Mouse (Mus musculus): ENCODE results near the gene Afdn. TPM values are rescaled to one million over a fixed set of nuclear protein-coding genes. Genes with fewer than 3 reads are reported as not detected.

Gene Afdn
- polyA plus RNA-seq, 1 experiment, result 51.7 TPM

GRCm38 (mm10) chr17:13744824-13745223 is 15.5 kb upstream of the Afdn start:
- Histone ChIP-seq H3K27ac (ENCODE audit: insufficient read depth, low read length) (no peak overlapping the region), H3K4me1 (ENCODE audit: control insufficient read depth, insufficient read depth, low read length) (peaks cover 15% of the 10 kb centered on the region), H3K4me3 (ENCODE audit: insufficient read depth, low read length) (no peak overlapping the region)
- TF ChIP-seq CTCF (IDR thresholded peaks at IDR 0.05; ENCODE audit: borderline replicate concordance, insufficient read depth, low read length) (no peak), POLR2A (IDR thresholded peaks at IDR 0.05; ENCODE audit: low read depth, low read length) (no peak)

- TF ChIP-seq POLR2A (IDR thresholded peaks at IDR 0.05; ENCODE audit: low read depth, low read length) (no peak), CTCF (IDR thresholded peaks at IDR 0.05; ENCODE audit: borderline replicate concordance, insufficient read depth, low read length) (no peak)
- Histone ChIP-seq H3K4me3 (ENCODE audit: insufficient read depth, low read length) (no peak overlapping the region), H3K4me1 (ENCODE audit: control insufficient read depth, insufficient read depth, low read length) (peaks cover 15% of the 10 kb centered on the region), H3K27ac (ENCODE audit: insufficient read depth, low read length) (no peak overlapping the region)
Observed at GRCm38 (mm10) chr17:13745373-13745772, 15.0 kb upstream of the Afdn start.

GRCm38 (mm10) chr17:13746330-13746729 is 14.0 kb upstream of the Afdn start:
- no peak overlapping the region for H3K4me3 ChIP-seq (ENCODE audit: insufficient read depth, low read length)
- H3K4me1 ChIP-seq (ENCODE audit: control insufficient read depth, insufficient read depth, low read length), result peaks cover 15% of the 10 kb centered on the region
- no peak for TF ChIP-seq POLR2A (IDR thresholded peaks at IDR 0.05; ENCODE audit: low read depth, low read length)
- no peak for TF ChIP-seq CTCF (IDR thresholded peaks at IDR 0.05; ENCODE audit: borderline replicate concordance, insufficient read depth, low read length)
- no peak overlapping the region for H3K27ac ChIP-seq (ENCODE audit: insufficient read depth, low read length)

GRCm38 (mm10) chr17:13747681-13748080 is 12.7 kb upstream of the Afdn start:
- H3K27ac ChIP-seq (ENCODE audit: insufficient read depth, low read length), result no peak overlapping the region
- H3K4me3 ChIP-seq (ENCODE audit: insufficient read depth, low read length), result no peak overlapping the region
- no peak for TF ChIP-seq CTCF (IDR thresholded peaks at IDR 0.05; ENCODE audit: borderline replicate concordance, insufficient read depth, low read length)
- TF ChIP-seq POLR2A (IDR thresholded peaks at IDR 0.05; ENCODE audit: low read depth, low read length), result no peak
- peaks cover 15% of the 10 kb centered on the region for H3K4me1 ChIP-seq (ENCODE audit: control insufficient read depth, insufficient read depth, low read length)

DNA sequence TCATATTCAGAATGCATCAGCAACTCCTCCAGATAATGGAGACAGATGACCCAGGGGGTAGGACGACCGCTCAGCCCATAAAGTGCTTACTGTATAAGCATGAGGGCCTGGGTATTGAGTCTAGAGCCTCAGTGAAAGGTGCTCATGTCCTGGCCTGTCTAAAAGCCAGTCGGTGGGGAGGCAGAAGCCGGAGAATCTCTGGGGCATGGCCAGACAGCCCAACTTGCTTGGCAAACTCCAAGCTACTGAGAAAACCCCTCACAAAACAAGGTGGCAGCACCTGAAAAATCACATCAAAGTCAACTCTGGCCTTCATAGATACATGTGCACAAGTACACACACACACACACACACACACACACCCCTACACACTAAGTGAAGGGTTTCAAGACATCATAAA is 11.3 kb upstream of the Afdn start:
- H3K4me3 ChIP-seq (ENCODE audit: insufficient read depth, low read length), result no peak overlapping the region
- H3K4me1 ChIP-seq (ENCODE audit: control insufficient read depth, insufficient read depth, low read length), result peaks cover 6% of the 10 kb centered on the region
- H3K27ac ChIP-seq (ENCODE audit: insufficient read depth, low read length), result no peak overlapping the region
- no peak for TF ChIP-seq CTCF (IDR thresholded peaks at IDR 0.05; ENCODE audit: borderline replicate concordance, insufficient read depth, low read length)
- no peak for TF ChIP-seq POLR2A (IDR thresholded peaks at IDR 0.05; ENCODE audit: low read depth, low read length)

DNA sequence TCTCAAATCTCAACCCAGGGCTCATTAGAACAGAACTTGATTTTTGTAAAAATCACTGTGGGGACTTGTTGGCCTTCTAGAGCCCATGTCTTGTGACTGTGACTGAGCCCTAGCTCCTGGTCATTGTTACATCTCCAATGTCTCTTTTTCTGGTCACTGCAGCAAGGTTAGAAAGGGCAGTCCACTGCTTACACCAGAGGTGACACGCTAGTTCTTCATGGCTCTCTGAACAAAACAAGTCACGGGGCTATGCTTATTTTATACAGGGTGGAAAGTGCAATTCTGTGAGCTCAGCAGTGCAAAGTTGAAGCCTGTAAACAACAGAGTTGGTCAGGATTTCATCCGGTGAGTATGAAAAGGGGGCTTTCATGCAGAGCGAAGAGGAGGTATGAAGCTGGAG is 6.4 kb upstream of the Afdn start:
- Histone ChIP-seq H3K27ac (ENCODE audit: insufficient read depth, low read length) (no peak overlapping the region), H3K4me3 (ENCODE audit: insufficient read depth, low read length) (no peak overlapping the region), H3K4me1 (ENCODE audit: control insufficient read depth, insufficient read depth, low read length) (peaks cover 4% of the 10 kb centered on the region; the same call in 1 of the 2 replicates)
- TF ChIP-seq POLR2A (IDR thresholded peaks at IDR 0.05; ENCODE audit: low read depth, low read length) (no peak), CTCF (IDR thresholded peaks at IDR 0.05; ENCODE audit: borderline replicate concordance, insufficient read depth, low read length) (no peak)

DNA sequence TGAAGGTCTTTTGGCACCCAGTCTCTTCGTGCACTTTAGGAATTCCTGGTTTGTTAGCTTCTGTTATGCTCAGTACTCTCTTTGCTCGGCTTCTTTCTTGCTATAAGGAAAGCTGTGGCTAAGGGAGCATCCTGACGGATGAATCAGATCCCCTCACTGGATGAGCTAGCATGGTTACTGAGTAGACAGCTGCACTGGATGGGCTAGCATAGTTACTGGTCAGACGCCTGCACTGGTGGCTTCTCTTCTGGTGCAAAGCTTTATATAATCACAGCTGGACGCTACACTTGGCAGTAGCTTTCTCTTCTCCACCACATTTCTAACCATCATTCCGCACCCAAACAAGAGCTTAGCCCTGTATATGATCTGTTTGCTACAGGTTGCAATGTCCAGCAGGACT is 5.4 kb upstream of the Afdn start:
- no peak for TF ChIP-seq POLR2A (IDR thresholded peaks at IDR 0.05; ENCODE audit: low read depth, low read length)
- TF ChIP-seq CTCF (IDR thresholded peaks at IDR 0.05; ENCODE audit: borderline replicate concordance, insufficient read depth, low read length), result no peak
- peaks cover 8% of the 10 kb centered on the region for H3K4me1 ChIP-seq (ENCODE audit: control insufficient read depth, insufficient read depth, low read length)
- H3K4me3 ChIP-seq (ENCODE audit: insufficient read depth, low read length), result no peak overlapping the region
- no peak overlapping the region for H3K27ac ChIP-seq (ENCODE audit: insufficient read depth, low read length)

- Histone ChIP-seq H3K27ac (ENCODE audit: insufficient read depth, low read length) (no peak overlapping the region), H3K4me1 (ENCODE audit: control insufficient read depth, insufficient read depth, low read length) (peaks cover 10% of the 10 kb centered on the region), H3K4me3 (ENCODE audit: insufficient read depth, low read length) (no peak overlapping the region)
- TF ChIP-seq CTCF (IDR thresholded peaks at IDR 0.05; ENCODE audit: borderline replicate concordance, insufficient read depth, low read length) (no peak), POLR2A (IDR thresholded peaks at IDR 0.05; ENCODE audit: low read depth, low read length) (no peak)
Observed at GRCm38 (mm10) chr17:13758586-13758985, 1.8 kb upstream of the Afdn start.

GRCm38 (mm10) chr17:13759156-13759852 is 1.0 kb upstream of the Afdn start:
- TF ChIP-seq POLR2A (IDR thresholded peaks at IDR 0.05; ENCODE audit: low read depth, low read length), result 0 out of 2 replicates have a peak, but pooled peaks have one; percentile 15
- TF ChIP-seq CTCF (IDR thresholded peaks at IDR 0.05; ENCODE audit: borderline replicate concordance, insufficient read depth, low read length), result no peak
- H3K27ac ChIP-seq (ENCODE audit: insufficient read depth, low read length), result peak overlapping the region; percentile 25; the same call in 1 of the 2 replicates
- H3K4me1 ChIP-seq (ENCODE audit: control insufficient read depth, insufficient read depth, low read length), result peaks cover 10% of the 10 kb centered on the region
- peak overlapping the region; percentile 53 for H3K4me3 ChIP-seq (ENCODE audit: insufficient read depth, low read length)

DNA sequence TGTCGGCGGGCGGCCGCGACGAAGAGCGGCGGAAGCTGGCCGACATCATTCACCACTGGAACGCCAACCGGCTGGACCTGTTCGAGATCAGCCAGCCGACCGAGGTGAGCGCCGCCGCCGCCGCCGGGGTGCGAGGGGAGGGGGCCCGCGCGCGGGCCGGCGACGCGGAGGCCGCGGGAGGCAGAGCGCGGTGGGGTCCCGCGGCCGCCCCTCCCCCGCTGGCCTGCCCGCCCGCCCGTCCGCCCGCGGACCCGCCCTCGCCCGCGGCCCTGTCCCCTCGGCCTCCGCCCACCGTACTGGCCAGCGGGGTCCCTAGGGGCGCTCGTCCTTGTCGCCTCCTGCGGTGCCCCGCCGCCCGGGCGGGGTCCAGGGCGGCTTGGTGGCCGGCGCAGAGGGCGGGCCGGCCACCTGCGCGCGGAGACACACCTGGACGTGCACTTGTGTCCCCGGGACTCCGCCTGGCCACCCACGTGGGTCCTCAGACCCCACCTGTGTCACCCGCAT is 388 bp downstream of the Afdn start:
- Histone ChIP-seq H3K27ac (ENCODE audit: insufficient read depth, low read length) (peak overlapping the region; percentile 53; the same call in 1 of the 2 replicates), H3K4me1 (ENCODE audit: control insufficient read depth, insufficient read depth, low read length) (peaks cover 6% of the 10 kb centered on the region), H3K4me3 (ENCODE audit: insufficient read depth, low read length) (peak overlapping the region; percentile 69)
- TF ChIP-seq POLR2A (IDR thresholded peaks at IDR 0.05; ENCODE audit: low read depth, low read length) (no peak), CTCF (IDR thresholded peaks at IDR 0.05; ENCODE audit: borderline replicate concordance, insufficient read depth, low read length) (no peak)

All from embryonic fibroblast, embryonic 13.5 days (primary cell).